Mouse (Mus musculus) hindlimb bud, embryonic 11.5 days (tissue): ENCODE data around the gene Fry.

Experiments
- DNase-seq: peaks from one replicate; pipeline ENCODE4 v3.0.0-alpha.2; 2012; ENCODE audit warnings: low read depth, low spot score; ENCODE audit errors: extremely low spot score

Fry gene

GRCm38 (mm10) chr5:150514027-150514426 is 395.6 kb downstream of the Fry start:
- DNase-seq = no peak

- DNase-seq = no peak
Measured at GRCm38 (mm10) chr5:150518064-150518463, 399.6 kb downstream of the Fry start, which contains the start of gene Zar1l. Gene Zar1l, minus strand, starts transcription at chr5:150518164.

DNA sequence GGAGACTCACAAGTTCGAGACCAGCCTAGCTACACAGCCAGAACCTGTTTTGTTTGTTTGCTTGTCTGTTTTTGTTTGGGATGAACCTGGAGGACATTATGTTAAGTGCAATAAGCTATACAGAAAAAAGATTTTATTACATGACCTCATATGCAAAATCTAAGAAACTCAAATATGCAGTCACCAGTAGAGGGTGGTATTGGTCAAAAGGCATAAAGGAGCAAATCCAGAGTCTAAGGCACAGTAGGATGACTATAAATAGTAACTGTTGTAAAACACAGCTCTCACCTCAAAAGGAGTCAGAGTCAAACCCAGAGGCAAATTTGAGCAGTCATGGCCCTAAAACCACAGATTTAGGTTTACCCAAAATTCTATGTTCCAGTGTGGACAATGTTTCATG is 401.1 kb downstream of the Fry start:
- DNase-seq = no peak

GRCm38 (mm10) chr5:150521937-150522866 is 403.8 kb downstream of the Fry start, which contains the start of gene Brca2:
Gene Brca2, plus strand, starts transcription at chr5:150522630.
- DNase-seq = peak; percentile 57

GRCm38 (mm10) chr5:150522867-150523234 is 404.4 kb downstream of the Fry start:
- no peak for DNase-seq

- no peak for DNase-seq
Measured at GRCm38 (mm10) chr5:150525239-150525638, 406.8 kb downstream of the Fry start.

GRCm38 (mm10) chr5:150541302-150541701 is 422.9 kb downstream of the Fry start:
- no peak for DNase-seq

- DNase-seq = no peak
Measured at GRCm38 (mm10) chr5:150543184-150543583, 424.7 kb downstream of the Fry start.
